Mouse (Mus musculus) skeletal muscle tissue, adult 2 months (tissue): ENCODE data around the gene Rnase2b.
"Not testable (repeated sequence)": the region's sequence is repeated elsewhere in the genome, so short reads cannot be mapped to it uniquely, and the experiment has no call there.

Experiments used
- DNase-seq: peaks from one replicate; pipeline ENCODE4 v3.0.0-alpha.2; 2012; ENCODE audit warnings: low read depth, low spot score

Gene Rnase2b

DNA sequence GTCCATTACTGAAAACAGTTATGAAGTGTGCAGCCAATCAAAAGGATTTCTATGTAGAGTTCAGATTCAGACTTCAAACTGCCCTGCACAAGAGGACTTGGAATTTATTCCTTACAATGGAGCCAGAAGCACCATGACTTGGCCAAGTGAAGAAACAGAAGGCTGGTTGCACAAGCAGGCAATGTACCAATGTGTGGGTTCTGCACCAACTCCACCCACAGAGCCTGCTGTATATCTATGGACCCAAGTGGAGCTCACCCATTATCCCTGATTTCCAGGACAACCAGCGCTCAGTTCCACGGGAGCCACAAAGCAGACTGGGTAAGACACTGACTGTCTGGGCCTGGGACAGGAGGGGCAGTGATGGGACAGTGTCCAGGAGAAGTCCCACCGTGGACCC, at the start of gene Rnase2b:
Rnase2b (plus strand) TSS at position 285 of the 400 bp plus-strand sequence.
- not testable (repeated sequence) for DNase-seq

DNA sequence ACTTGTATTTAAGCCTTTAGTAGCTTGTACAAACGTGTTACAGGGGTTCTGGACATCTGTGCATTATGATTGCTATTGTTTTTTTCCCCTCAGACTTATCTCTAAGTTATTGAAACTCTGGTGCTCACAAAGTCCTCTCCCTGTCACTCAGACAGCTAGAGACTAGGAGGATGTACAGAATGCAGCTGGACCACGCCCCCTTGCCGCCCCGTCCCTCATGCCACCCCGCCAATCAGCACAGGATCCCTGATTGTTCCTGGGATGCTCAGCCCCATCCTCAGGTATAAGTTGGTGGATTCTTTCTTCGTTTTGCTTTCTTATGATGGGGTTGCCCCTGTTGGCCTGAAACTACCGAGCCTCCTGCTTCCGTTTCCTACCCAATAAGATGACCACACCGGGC, 48.6 kb upstream of the Rnase2b start:
- no peak for DNase-seq

DNA sequence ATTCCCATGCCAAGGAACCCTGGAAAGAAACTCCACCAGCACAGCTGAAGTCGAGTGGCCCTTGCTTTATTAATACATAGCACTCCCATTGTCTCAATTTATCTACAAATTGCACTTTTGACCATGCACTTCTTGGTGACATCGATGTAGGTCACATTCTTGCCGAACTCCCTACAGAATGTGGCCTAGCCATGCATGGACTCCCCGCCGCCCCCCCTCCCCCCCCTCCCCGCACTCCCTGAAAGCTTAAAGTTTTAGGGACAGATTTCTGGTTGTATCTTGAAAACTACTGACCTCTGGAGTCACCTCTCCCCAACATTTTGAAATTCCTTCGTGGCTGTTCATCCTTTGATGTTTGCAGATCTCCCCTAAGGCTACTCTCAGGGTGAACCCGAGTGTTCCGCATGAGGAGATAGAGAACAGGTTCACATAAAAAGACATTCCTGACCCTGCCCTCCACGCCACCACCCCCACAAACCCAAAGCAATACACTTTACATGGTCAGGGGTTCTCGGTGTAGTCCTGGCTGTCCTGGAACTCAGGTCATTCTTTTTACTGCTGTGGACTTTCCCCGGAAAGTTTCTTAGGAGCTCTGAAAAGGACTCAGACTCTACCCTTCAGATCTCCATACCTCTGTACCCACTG, 48.0 kb upstream of the Rnase2b start, which contains the start of gene Eddm3b:
Eddm3b (plus strand) TSS at position 511 of the 645 bp plus-strand sequence.
- no peak for DNase-seq

DNA sequence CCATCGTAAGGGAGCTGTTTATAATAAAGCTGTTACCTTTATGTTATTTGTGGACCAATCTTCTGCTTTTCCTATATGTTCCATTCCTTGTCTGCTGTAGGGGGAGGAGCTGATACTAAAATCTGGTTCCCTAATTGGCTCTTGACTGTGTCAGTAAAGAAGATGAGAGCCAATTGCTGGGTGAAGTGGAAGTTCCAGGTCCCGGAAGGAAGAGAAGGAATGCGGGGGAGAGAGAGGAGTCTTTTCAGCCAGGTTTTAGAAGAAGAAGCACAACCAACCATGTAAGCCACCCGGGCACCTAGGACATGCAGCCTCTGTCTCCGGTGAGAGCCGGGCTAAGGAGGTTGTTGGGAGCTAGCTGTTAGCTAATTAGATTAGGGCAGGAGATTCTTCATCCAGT, 36.4 kb upstream of the Rnase2b start:
- no peak for DNase-seq

DNA sequence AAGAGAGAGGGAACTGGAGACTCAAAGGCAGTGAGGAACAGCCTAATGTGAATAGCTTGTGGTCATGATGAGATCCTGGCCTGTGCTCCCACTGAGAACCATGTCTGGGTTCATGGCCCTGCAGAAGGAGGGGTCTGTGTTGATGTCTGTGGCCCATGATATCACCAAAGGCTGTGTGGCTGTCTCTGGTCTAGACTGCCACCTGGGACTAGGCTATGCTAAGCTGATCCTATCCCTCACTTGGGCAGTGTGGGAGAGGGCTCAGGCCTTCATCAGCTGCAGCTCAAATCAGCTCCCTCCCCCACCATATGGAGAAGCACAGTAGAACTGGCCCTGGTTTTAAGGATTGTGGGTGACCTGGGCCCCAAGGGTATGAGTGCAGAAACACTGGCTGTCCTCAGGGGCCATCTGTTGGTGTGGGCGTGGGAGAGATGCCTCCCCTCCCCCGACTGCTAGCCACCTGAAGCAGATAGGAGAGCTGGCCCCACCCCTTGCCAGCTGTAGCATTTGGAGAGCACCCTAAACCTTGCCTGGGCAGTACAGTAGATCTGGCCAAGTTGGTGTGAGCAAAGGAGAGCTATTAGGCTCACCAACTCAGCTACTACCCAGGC, 34.3 kb upstream of the Rnase2b start:
- DNase-seq, result peak; percentile 9

DNA sequence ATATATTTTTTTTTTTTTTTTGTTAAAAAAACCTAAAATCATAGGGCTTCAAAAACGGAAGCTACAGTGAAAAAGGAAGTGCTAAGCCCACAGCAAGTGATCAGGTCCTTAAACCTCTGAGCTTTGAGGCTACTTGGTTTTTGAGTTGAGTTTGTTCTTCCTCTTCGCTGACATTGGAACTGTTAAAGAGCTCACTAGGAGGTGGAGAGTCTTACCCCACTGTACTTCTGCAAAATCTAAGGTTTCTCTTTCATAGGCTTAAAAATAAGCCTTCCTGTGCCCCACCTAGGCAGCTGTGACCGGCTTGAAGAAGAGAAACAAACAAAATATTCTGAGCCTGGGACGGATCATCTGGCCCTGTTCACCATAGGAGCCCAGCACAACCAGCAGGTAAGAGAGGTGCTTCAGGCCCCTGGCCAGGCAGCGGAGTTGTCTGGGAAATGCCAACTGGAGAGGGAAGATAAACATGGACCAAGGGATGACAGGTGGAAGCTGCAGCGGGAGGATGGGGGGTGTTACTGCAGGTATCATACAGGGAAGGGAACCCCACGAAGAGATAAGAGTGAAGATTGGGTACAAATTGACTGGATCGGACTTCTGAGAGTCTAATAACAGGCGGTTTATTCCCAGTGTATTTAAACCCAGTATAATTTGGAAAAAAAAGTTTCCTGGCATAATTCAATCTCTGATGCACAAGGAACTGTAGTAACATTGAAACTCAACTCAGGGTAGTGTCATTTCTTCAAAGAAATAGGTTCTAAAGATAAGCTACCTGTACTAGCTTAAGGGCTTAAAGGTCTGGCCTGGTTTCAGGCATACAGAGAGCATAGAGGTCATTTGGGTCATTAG, 33.1 kb upstream of the Rnase2b start:
- DNase-seq, result peak; percentile 25

DNA sequence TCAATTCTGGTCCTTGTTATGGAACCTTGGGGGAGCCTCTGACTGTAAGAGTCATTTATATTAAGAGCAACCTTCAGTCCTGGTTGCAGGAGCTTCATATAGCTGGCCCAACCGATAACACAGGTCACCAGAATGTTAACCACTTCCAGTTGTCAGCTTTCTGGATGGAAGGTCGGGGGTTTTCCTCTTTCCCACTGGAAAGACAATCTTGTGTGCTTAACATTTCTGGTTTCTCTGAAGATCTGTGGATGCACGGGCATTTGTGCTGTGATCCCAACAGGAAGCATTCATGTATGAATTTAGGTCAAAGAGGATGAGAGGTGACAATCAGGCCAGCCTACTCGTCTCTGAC, 32.5 kb upstream of the Rnase2b start:
- DNase-seq, result no peak

DNA sequence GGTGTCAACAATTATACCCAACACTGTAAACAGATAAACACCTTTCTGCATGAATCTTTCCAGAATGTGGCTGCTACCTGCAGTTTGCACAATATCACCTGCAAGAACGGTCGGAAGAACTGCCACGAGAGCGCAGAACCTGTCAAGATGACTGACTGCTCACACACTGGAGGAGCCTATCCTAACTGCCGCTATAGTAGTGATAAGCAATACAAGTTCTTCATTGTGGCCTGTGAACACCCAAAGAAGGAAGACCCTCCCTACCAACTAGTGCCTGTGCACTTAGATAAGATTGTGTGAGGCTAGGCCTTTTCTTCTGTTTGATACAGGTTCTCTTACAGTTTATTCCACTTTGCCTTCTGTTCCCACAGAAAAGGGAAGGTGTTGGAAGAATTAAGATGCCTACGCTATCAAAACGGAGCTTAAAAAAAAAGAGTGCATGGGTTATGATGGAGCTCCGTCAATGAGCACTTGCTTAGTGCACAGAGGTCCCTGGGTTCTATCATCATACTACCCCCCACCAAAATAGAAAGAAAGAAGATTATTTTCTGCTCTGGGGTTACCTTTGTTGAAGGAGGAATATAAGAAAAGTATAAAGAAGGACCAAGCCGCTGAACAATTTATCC, 31.6 kb upstream of the Rnase2b start:
- no peak for DNase-seq

DNA sequence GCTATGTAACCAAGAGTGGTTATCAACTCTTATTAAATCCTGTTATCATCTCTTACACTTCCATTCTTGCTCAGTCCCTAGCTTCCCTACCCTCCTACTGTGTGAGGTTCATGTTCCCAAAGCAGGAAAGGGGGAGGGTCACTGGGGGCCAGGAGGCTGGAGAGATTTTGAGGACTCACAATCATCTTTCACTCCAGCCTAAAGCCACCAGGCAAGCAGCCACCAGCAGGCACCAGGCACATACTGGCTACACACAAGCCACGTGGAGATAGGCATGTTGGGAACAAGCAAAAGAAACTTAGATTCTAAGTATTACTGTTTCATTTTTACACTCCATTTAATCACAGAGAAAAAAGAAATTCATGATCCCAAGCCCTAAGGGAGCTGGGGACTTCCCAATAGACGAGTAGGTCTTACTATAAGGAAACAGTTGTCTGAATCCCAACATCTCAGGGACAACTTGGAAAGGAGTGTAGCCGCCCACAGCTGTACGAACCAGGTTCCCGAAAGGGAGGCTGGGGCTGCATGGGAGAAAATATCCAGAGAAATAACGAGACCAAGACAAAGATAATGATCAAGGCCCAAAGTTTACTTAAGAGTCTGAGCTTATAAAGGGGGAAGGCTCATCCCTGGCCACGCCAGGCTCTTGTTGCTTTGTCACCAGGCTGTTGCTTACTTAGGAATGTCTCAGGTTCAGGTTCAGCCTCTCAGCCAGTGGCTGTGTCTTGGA, 30.8 kb upstream of the Rnase2b start:
- DNase-seq, result no peak

DNA sequence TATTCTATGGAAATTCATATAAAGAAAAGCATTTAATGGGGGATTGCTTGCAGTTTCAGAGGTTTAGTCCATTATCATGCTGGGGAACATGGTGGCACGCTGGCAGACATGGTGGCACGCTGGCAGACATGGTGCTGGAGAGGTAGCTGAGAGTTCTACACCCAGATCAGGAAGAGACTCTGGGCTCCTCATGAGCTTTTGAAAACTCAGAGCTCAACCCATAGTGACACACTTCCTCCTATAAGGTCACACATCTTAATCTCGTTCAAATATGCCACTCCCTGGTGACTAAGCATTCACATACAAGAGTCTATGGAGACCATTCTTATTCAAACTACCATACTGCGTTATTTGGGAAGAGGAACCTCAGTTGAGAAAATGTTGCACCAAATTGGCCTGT, 29.7 kb upstream of the Rnase2b start:
- no peak for DNase-seq

DNA sequence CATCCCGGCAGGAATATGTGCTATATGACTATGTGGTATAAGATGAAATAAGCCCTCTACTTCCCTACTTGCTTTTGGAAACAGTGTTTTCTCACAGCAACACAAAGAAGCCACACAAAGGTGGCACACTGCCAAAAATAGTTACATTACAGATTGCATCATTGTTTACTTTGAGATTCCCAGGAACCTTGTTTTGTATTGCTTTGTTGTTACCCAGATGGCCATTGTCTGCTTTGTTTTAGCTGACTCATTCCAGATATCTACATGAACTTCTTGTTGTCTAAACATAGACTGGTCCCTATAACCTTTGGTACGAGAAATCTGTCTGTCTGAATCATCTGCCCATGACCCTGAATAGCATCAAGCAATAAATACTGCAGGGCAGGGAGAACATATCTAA, 21.7 kb upstream of the Rnase2b start:
- DNase-seq, result no peak

DNA sequence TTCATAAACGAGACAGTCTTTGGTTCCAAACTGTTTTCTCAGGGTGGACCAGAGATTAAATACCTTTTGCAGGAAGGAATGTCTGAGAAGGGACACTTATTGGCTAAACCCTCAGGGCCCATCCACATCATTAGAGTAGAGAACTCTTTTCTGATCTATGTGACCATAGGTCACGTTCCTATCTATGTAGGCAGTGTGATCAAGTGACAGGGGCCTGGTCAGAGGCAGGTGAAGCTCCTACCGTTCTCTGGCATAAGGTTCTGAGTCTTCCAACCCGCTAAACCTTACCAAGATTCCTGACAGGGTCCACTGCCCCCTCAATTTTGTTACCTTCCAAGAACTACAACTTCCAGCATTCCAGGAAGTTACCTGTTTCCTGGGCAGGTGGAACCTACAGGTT, 19.9 kb upstream of the Rnase2b start:
- no peak for DNase-seq

DNA sequence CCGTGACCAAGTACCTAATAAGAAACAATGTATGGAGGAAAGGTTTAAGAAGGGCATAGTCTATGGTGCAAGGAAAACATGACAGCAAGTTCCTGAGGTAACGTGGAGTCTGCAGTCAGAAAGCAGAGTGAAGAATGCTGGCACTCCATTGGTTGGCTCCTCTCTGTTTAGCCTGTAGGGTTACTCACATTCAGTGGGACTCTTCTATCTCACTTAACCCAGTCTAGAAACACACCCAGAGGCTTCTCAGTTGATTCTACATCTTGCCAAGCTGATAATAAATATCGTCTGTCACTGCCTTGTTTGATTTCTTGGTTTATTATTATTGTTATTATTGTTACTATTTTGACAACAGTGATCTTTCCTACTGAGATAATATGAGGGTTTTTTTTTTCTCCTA, 19.5 kb upstream of the Rnase2b start:
- no peak for DNase-seq

DNA sequence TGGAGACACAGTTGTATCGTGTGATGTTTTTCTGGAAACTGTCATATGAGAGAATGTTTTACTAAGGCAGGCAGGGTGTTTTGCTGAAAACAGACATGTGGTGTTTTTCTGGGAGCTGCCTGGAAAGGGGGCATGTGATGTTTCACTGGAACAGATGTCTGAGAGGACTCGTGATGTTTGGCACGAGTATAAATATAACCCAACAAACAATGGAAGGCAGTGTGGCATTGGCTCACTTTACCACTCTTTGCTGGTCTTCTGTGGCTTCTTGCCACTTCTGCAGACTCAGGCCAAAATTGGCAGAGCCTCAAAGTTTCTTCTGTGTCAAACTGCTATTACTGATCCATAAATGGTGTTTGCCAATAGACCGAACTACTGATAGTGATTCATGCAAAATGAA, 18.8 kb upstream of the Rnase2b start:
- no peak for DNase-seq

DNA sequence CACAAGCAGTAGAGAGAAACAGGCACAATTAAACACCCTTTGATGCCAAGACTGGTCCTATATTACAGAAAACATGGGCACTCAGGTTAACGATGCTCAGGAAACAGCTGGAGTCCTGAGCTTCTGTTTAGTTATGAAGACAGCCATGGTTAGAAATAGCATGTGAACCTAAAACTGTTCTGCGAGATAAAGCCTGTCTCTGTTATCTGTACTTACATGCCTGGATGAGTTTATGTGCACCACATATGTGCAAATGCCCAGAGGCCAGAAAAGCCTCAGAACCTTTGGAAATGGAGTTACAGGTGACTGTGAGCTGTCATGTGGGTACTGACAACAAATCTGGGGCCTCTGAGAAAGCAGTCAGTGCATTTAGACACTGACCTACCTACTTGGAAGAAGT, 18.1 kb upstream of the Rnase2b start:
- no peak for DNase-seq

DNA sequence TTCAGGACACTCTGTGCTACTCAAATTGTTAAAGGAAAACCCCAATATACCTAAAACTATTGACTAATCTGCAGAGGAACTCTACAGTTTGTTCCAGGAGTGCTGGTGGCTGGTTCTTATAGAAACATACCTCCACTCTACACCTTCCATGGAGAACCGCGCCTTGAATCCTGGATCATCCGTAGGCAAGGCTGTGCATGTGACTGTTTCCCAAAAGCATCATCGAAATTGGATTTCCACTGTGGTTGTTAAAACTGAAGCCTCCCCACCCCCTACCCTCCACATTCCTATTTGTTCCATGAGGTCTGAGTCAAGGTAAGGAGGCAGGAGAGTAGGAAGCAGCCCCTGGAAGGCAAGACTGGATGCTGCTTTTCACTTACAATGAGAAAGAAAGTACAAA, 17.6 kb upstream of the Rnase2b start:
- no peak for DNase-seq

DNA sequence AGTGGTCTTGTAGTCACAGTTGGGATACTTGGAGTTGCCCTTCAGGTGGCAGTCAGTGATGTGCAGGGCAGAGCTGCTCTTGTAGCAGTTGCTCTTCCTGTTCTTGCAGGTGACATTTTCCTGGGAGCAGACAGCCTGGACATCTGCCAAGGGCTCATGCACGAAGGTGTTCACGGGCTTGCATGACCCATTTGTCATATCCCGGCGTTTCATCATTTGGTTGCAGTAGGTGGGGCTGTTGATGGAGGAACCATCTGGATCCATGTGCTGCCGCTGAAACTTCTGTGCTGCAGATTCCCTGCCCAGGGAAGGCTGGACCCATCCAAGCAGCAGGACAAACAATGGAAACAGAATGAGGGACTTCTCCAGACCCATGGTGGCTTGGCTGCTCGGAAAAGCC, 16.5 kb upstream of the Rnase2b start:
- DNase-seq, result no peak

DNA sequence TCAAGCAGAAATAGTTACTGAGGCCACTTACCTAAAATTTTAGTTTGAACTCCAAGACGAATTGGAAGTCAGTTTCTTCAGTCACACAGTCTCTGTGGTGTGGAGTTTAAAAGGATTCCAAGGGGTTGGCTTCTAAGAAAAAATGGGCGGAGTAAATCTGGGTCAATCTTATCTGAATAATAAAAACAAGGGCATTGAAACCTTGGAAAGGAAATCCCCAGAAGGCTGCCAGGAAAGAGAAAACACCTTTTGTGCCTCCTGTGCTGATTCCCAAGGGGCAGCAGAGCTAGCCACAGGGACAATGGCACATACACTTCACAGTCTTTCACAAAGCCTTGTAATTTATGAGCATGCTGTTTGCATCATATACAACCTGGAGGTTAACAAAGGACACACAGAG, 15.4 kb upstream of the Rnase2b start, which contains the start of gene Rnase1:
Rnase1 (minus strand) TSS at position 101 of the 400 bp plus-strand sequence.
- no peak for DNase-seq

DNA sequence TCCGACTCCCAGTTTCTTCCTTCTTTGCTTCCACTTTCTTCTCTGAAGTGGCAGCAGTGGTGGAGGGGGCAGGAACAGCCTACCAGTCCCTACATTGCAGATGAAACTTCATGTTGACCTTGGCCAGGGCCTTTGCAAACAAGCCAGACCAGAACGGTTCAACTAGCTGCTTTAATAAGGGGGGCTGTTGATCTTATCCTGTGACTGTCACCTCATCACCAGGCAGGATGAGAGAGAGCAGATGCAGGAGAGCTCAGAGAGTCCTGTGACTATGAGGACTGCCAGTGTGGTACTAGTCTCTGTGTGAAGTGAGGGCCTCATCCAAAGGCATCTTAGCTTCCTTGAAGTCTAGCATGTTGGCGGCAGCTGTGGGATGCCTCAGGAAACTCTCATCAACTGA, 14.1 kb upstream of the Rnase2b start:
- DNase-seq, result no peak

DNA sequence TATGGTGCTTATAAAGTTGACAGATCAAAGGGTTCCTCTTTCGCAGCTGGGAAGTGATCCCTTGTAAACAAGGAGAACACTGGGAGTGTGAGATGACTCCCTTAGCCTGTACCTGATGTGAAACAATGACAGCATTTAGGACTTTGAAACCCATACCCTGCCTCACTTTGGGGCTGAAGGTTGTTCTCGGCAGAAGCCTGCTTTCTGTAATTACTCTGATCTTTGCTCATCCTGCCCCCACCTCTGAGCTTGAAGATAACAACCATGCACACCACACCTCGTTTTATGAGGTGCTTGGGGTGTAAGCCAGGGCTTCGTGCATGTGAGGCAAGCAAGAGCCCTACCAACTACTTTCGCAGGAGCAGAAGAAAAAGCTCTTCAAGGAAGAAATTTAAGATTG, 12.9 kb upstream of the Rnase2b start:
- no peak for DNase-seq

DNA sequence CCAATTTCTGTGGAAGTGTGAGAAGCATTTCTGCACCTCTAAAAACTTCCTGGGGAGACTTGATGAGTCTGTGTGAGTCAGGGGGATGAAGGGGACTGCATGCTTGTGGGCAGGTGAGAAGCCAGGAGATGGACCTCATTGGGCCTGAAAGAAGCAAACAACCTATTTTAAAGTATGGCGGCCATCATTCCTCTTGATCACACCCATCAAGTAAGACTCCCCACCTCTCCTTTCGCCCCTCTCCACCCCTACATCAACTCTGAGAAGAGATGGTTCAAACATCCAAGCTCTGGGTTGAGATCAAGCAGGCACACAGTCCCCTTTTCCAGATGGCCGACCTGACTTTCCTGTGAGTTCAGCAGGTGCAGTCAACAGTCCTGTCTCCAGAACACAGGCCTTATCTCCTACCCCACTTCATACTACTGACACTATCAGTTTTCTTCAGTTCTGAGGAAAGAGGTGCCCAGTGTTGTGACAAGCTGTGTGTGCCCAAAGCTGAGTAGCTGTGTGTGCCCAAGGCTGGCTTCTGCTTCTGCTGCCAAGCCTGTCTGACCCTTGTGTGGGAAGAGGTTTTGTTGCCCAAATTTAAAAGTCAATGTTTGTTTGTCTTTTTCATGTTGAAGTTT, 11.7 kb upstream of the Rnase2b start:
- DNase-seq, result no peak
